Comparison of ENCODE assay signal across 17 mouse cellular contexts in genomic region chr16:84263746-84264145, GRCm38 (mm10).
DNase-seq lines count a peak whose midpoint lies in the region; ATAC-seq and TF ChIP-seq lines count a peak whose summit lies in the region.
"Had no signal": no experiment of that assay in that cellular context is flagged by ENCODE, and none has a peak within 500 bp of the region (broad histone marks: within the 10 kb centered on the region; RNA-seq: fewer than 3 reads in every experiment).

No protein-coding gene starts in this region.

- intact Hi-C loops in left cerebral cortex, postnatal 36 days (cut with DNase I), result no loop called here

- peak; percentile 59 for DNase-seq in forebrain, embryonic 14.5 days (ENCODE audit: low spot score)
- DNase-seq in midbrain, postnatal 0 days (ENCODE audit: low spot score), result peak; percentile 8
- DNase-seq in brain, adult 2 months (ENCODE audit: low read depth, low spot score), result peak; percentile 1
- DNase-seq in brain, embryonic 14.5 days (ENCODE audit: low read depth), result peak; percentile 69
- no peak for DNase-seq in left cerebral cortex, postnatal 36 days (ENCODE audit: low spot score in 2 of 2)
- DNase-seq: adrenal gland, adult 2 months; adrenal gland, postnatal 14 days; adrenal gland, postnatal 36 days; cerebellum, adult 11-12 months; cerebellum, adult 2 months; cerebellum, adult 9-10 months; cerebellum, postnatal 25 days; forebrain, postnatal 0 days had no signal

- H3K4me3 ChIP-seq in forebrain, embryonic 14.5 days (ENCODE audit: low read depth, low read length), result no peak overlapping the region
- H3K4me3 ChIP-seq in forebrain, embryonic 12.5 days (replicated peaks), result no peak overlapping the region
- H3K4me3 ChIP-seq in midbrain, postnatal 0 days (ENCODE audit: low read depth, low read length), result no peak overlapping the region
- H3K4me3 ChIP-seq in midbrain, embryonic 16.5 days (ENCODE audit: low read depth, low read length), result no peak overlapping the region
- H3K4me3 ChIP-seq: embryonic facial prominence, embryonic 13.5 days; forebrain, embryonic 13.5 days had no signal

- no peaks in the 10 kb centered on the region for H3K9me3 ChIP-seq in forebrain, embryonic 14.5 days (replicated peaks; ENCODE audit: control insufficient read depth, low read length)
- H3K9me3 ChIP-seq in forebrain, embryonic 12.5 days, result no peaks in the 10 kb centered on the region
- H3K9me3 ChIP-seq in midbrain, postnatal 0 days (ENCODE audit: low read length), result no peaks in the 10 kb centered on the region
- H3K9me3 ChIP-seq in midbrain, embryonic 16.5 days (replicated peaks; ENCODE audit: control insufficient read depth, low read length, poor library complexity, severe bottlenecking), result no peaks in the 10 kb centered on the region
- H3K9me3 ChIP-seq: embryonic facial prominence, embryonic 13.5 days; forebrain, embryonic 13.5 days had no signal

- no peaks in the 10 kb centered on the region for H3K27me3 ChIP-seq in forebrain, embryonic 14.5 days (replicated peaks; ENCODE audit: control insufficient read depth, insufficient read depth, low read length)
- no peaks in the 10 kb centered on the region for H3K27me3 ChIP-seq in forebrain, embryonic 12.5 days
- no peaks in the 10 kb centered on the region for H3K27me3 ChIP-seq in midbrain, postnatal 0 days (ENCODE audit: insufficient read depth, low read length)
- no peaks in the 10 kb centered on the region for H3K27me3 ChIP-seq in midbrain, embryonic 16.5 days (ENCODE audit: control insufficient read depth, insufficient read depth, low read depth, low read length)
- H3K27me3 ChIP-seq: embryonic facial prominence, embryonic 13.5 days; forebrain, embryonic 13.5 days had no signal

- no peak for ATAC-seq in forebrain, embryonic 14.5 days
- ATAC-seq in forebrain, embryonic 12.5 days (ENCODE audit: low FRiP score), result no peak
- ATAC-seq in midbrain, postnatal 0 days (ENCODE audit: low FRiP score), result no peak
- ATAC-seq in midbrain, embryonic 16.5 days, result no peak
- ATAC-seq: forebrain, embryonic 13.5 days; forebrain, postnatal 0 days had no signal

- H3K4me2 ChIP-seq in forebrain, embryonic 14.5 days (ENCODE audit: low read length), result no peak overlapping the region
- H3K4me2 ChIP-seq in forebrain, embryonic 12.5 days, result no peak overlapping the region
- no peak overlapping the region for H3K4me2 ChIP-seq in midbrain, postnatal 0 days (ENCODE audit: low read depth, low read length, poor library complexity, severe bottlenecking)
- H3K4me2 ChIP-seq in midbrain, embryonic 16.5 days (ENCODE audit: low read length), result no peak overlapping the region
- H3K4me2 ChIP-seq: embryonic facial prominence, embryonic 13.5 days; forebrain, embryonic 13.5 days had no signal

- H3K4me1 ChIP-seq in forebrain, embryonic 14.5 days (ENCODE audit: control insufficient read depth, insufficient read depth, low read length), result no peaks in the 10 kb centered on the region
- H3K4me1 ChIP-seq in forebrain, embryonic 12.5 days, result no peaks in the 10 kb centered on the region
- H3K4me1 ChIP-seq in midbrain, postnatal 0 days (ENCODE audit: insufficient read depth, low read length), result no peaks in the 10 kb centered on the region
- no peaks in the 10 kb centered on the region for H3K4me1 ChIP-seq in midbrain, embryonic 16.5 days (ENCODE audit: control insufficient read depth, insufficient read depth, low read length)
- H3K4me1 ChIP-seq: embryonic facial prominence, embryonic 13.5 days; forebrain, embryonic 13.5 days had no signal

- 52% methylated on average over 5 of the region's 5 CpGs for WGBS in forebrain, embryonic 14.5 days
- 73% methylated on average over 5 of the region's 5 CpGs for WGBS in forebrain, embryonic 12.5 days
- 63% methylated on average over 5 of the region's 5 CpGs for WGBS in midbrain, postnatal 0 days
- WGBS in midbrain, embryonic 16.5 days, result 69% methylated on average over 5 of the region's 5 CpGs

- TF ChIP-seq POLR2A in brain, embryonic 14.5 days (IDR thresholded peaks at IDR 0.05; ENCODE audit: borderline replicate concordance, extremely low read depth, insufficient read depth, insufficient read length, poor library complexity, severe bottlenecking), result no peak

- H3K36me3 ChIP-seq in forebrain, embryonic 14.5 days (ENCODE audit: control insufficient read depth, insufficient read depth, low read length), result no peaks in the 10 kb centered on the region
- H3K36me3 ChIP-seq in forebrain, embryonic 12.5 days (replicated peaks), result no peaks in the 10 kb centered on the region
- no peaks in the 10 kb centered on the region for H3K36me3 ChIP-seq in midbrain, postnatal 0 days (ENCODE audit: insufficient read depth, low read length)
- no peaks in the 10 kb centered on the region for H3K36me3 ChIP-seq in midbrain, embryonic 16.5 days (ENCODE audit: control insufficient read depth, insufficient read depth, low read length)
- H3K36me3 ChIP-seq: embryonic facial prominence, embryonic 13.5 days had no signal

- no peak for TF ChIP-seq CTCF in midbrain, postnatal 0 days (IDR thresholded peaks at IDR 0.05)
- no peak for TF ChIP-seq CTCF in brain, embryonic 14.5 days (IDR thresholded peaks at IDR 0.05; ENCODE audit: borderline replicate concordance, extremely low read depth, insufficient read depth, insufficient read length)

- no peak overlapping the region for H3K9ac ChIP-seq in forebrain, embryonic 14.5 days (ENCODE audit: low read length)
- H3K9ac ChIP-seq in forebrain, embryonic 12.5 days, result no peak overlapping the region
- no peak overlapping the region for H3K9ac ChIP-seq in midbrain, postnatal 0 days (replicated peaks; ENCODE audit: low read length, poor library complexity, severe bottlenecking)
- H3K9ac ChIP-seq in midbrain, embryonic 16.5 days (ENCODE audit: low read depth, low read length), result no peak overlapping the region
- H3K9ac ChIP-seq: embryonic facial prominence, embryonic 13.5 days; forebrain, embryonic 13.5 days; forebrain, postnatal 0 days had no signal

- H3K27ac ChIP-seq in forebrain, embryonic 14.5 days (ENCODE audit: low read depth, low read length), result no peak overlapping the region
- no peak overlapping the region for H3K27ac ChIP-seq in forebrain, embryonic 12.5 days
- H3K27ac ChIP-seq in midbrain, postnatal 0 days (ENCODE audit: low read depth, low read length), result no peak overlapping the region
- no peak overlapping the region for H3K27ac ChIP-seq in midbrain, embryonic 16.5 days (ENCODE audit: low read length)
- H3K27ac ChIP-seq: embryonic facial prominence, embryonic 13.5 days; forebrain, embryonic 13.5 days had no signal

Comparison
In these comparisons a context has a peak if more than half of its experiments do, and no peak if none do; other contexts are left out.
1. DNase-seq: peak in forebrain, embryonic 14.5 days (single experiment), midbrain, postnatal 0 days (single experiment), brain, adult 2 months (single experiment) and brain, embryonic 14.5 days (single experiment); none in left cerebral cortex, postnatal 36 days (0 of 2).